Mouse (Mus musculus): ENCODE measurements around the gene Cdh3. TPM values are rescaled to one million over a fixed set of nuclear protein-coding genes. Genes with fewer than 3 reads are reported as not detected.

Cdh3 gene
- 8.5 and 13.7 TPM in 2 replicates for polyA plus RNA-seq (2015; fragmentation: Nextera tagmentation; extraction: Ambion mirVana)

DNA sequence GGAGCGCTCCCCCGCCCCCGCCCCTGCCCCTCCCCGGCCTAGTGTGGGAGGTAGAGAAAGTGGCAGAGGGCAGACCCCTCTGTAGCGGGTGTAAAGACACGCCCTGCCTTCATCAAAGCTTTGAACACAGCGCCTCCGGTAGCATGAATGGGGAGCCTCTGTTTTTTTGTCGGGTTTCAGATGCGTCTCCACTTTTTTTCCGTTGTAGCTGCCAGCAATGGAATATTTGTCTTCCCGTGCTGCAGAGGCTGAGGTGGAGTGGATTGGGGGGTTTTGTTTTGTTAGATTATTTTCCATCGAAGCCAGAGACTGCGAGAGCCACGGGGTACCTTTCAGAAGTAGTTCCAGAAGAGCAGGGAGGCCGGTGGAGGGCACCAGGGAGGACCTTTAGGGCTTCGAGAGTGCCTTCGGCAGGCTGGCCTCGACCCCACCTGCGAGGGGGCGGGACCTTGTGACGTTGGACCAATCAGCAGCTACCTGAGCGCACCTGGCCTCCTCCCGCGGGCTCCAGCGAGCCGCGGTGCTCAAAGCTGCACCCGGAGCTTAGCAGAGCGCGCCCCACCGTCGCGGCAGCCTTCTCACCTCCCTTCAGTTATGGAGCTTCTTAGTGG is at the start of gene Cdh3:
Cdh3 (plus strand) TSS at position 527 of the 611 bp plus-strand sequence.
- Histone ChIP-seq H3K9me3 (replicated peaks) (no peaks in the 10 kb centered on the region), H3K27me3 (replicated peaks) (peaks cover 42% of the 10 kb centered on the region), H3K9ac (replicated peaks) (peak within 1 kb of the TSS; percentile 31), H3K4me1 (peaks cover 53% of the 10 kb centered on the region), H3K36me3 (no peaks in the 10 kb centered on the region), H3K4me2 (peak within 1 kb of the TSS; percentile 66), H3K4me3 (replicated peaks) (peak within 1 kb of the TSS; percentile 38), H3K27ac (replicated peaks) (peak within 1 kb of the TSS; percentile 43)
- peak; percentile 63 for ATAC-seq (ENCODE audit: low FRiP score)
- under 1% methylated on average over 34 of the region's 34 CpGs for WGBS

DNA sequence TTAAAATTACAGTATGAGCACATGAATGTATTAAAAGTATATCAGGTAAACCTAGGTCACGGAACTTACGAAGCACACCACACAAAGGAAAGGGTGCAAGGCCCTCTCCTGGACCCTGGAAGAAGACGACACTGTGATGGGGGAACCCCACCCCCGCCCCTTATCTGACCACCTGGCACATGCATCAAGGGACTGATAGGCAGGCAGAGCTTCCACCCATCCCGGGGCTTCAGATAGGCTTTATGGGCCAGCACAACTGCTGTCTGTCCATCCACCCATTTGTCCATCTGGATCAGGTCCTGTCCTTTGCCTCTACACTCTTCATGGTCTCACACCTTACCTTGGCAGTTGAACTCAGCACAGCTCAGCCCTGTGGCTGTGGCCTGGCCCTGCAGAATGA is 48.6 kb upstream of the Cdh3 start:
- WGBS, result 85% methylated on average over 5 of the region's 5 CpGs
- H3K36me3 ChIP-seq, result no peaks in the 10 kb centered on the region
- no peak overlapping the region for H3K9ac ChIP-seq (replicated peaks)
- H3K4me3 ChIP-seq (replicated peaks), result no peak overlapping the region
- no peaks in the 10 kb centered on the region for H3K27me3 ChIP-seq (replicated peaks)
- H3K27ac ChIP-seq (replicated peaks), result no peak overlapping the region; the same call in 1 of the 2 replicates
- peaks cover 7% of the 10 kb centered on the region for H3K4me1 ChIP-seq
- no peak overlapping the region for H3K4me2 ChIP-seq
- no peaks in the 10 kb centered on the region for H3K9me3 ChIP-seq (replicated peaks)
- no peak for ATAC-seq (ENCODE audit: low FRiP score)

DNA sequence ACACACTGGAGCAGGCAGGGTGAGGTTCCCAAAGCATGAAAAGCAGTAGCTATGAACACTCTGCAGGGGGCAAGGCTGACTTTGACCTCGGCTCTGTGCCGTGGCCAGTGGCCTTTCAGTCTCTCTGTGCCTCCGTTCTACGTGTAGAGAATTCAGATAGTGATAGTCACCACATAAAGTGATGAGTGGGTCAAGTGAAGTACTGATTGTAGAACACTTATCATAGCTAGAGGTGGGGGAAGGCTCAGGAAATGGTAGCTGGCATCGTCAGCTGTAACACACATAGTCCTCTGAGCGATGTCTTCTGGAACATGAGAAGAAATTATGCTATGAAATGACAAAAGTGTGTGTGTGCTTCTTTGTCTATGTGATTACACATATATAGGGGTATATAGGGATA is 46.9 kb upstream of the Cdh3 start:
- H3K36me3 ChIP-seq, result no peaks in the 10 kb centered on the region
- no peaks in the 10 kb centered on the region for H3K9me3 ChIP-seq (replicated peaks)
- H3K4me3 ChIP-seq (replicated peaks), result no peak overlapping the region
- H3K4me2 ChIP-seq, result no peak overlapping the region
- no peaks in the 10 kb centered on the region for H3K27me3 ChIP-seq (replicated peaks)
- peaks cover 7% of the 10 kb centered on the region for H3K4me1 ChIP-seq
- no peak overlapping the region for H3K27ac ChIP-seq (replicated peaks)
- ATAC-seq (ENCODE audit: low FRiP score), result no peak
- WGBS, result 85% methylated on average over 6 of the region's 6 CpGs
- H3K9ac ChIP-seq (replicated peaks), result no peak overlapping the region

DNA sequence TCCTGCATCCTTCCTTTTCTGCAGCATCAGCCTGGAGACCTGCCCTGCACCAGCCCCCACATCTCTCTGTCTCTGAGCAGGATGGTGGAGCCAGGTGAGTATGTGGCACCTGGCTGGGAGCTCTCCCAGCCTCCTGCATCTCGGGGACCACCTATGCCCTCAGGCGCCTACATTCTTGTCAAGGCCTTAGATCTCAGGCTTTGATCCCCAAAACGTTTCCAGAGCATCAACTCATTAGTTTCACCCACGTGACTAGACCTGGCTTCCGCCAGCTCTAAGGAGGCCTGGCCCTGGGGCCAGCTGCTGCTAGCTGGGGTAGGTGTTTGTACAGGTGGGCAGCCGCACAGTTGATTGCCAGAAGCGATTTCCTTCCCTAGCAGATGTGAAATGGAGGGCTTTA is 41.2 kb upstream of the Cdh3 start:
- no peak overlapping the region for H3K4me3 ChIP-seq (replicated peaks)
- H3K36me3 ChIP-seq, result no peaks in the 10 kb centered on the region
- no peaks in the 10 kb centered on the region for H3K4me1 ChIP-seq
- no peaks in the 10 kb centered on the region for H3K27me3 ChIP-seq (replicated peaks)
- 65% methylated on average over 7 of the region's 7 CpGs for WGBS
- H3K9ac ChIP-seq (replicated peaks), result no peak overlapping the region
- H3K4me2 ChIP-seq, result no peak overlapping the region
- H3K27ac ChIP-seq (replicated peaks), result no peak overlapping the region
- ATAC-seq (ENCODE audit: low FRiP score), result no peak
- no peaks in the 10 kb centered on the region for H3K9me3 ChIP-seq (replicated peaks)

DNA sequence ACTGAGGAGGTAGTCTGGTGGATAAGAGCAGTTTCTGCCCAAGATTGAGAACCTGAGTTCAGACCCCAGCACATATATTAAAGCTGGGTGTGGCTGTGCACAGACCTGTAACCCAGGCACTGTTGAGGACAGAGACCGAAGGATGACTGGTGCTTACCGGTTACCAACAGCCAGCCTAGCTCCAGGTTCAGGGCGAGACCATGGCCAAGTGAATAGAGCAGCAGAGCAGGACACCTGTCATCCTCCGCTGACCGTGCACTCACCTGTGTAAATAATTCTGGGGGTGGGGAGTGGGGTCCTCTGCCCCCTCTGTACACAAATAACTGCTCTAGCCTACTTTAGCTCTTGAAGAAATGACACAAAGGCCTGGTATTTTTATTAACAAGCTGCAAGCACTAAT is 36.7 kb upstream of the Cdh3 start:
- Histone ChIP-seq H3K27ac (replicated peaks) (no peak overlapping the region), H3K36me3 (no peaks in the 10 kb centered on the region), H3K9me3 (replicated peaks) (no peaks in the 10 kb centered on the region), H3K4me1 (no peaks in the 10 kb centered on the region), H3K27me3 (replicated peaks) (no peaks in the 10 kb centered on the region), H3K4me3 (replicated peaks) (no peak overlapping the region), H3K4me2 (no peak overlapping the region), H3K9ac (replicated peaks) (no peak overlapping the region)
- WGBS, result 93% methylated on average over 5 of the region's 5 CpGs
- no peak for ATAC-seq (ENCODE audit: low FRiP score)

DNA sequence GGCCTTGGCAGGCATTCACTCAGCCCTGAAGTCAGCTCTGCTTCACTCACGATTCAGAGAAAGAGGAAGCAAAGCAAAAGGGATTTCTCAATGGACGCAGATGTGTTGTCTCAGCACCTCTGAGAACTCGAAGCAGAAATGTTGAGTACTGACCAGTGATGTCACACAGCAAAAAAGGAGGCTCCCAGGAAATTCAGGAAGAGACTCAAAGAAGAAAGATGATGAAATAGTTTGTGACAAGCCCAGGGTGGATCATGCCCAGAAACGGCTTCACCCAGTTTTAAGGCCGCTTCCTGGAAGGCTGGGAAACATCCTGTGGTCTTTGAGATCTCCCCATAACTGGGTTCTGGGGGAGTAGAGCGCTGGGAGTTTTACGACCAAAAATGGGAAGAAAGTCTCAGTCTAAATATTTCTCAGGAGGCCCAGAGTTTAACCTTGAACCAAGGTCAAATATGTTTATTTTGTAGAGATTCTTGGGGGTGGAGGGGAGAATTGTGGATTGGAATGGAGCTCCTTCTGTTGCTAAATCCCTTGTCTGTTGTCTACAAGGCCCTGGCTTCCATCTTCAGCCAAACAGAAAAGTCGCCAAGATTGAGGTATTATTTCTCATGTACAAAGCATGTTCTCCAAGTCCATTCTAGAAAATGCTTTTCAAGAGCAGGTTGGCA is 10.5 kb upstream of the Cdh3 start, which contains the start of gene 6030452D12Rik:
6030452D12Rik (plus strand) TSS at position 505 of the 668 bp plus-strand sequence.
- H3K9ac ChIP-seq (replicated peaks), result no peak within 1 kb of the TSS
- H3K4me3 ChIP-seq (replicated peaks), result no peak within 1 kb of the TSS
- ATAC-seq (ENCODE audit: low FRiP score), result no peak
- H3K36me3 ChIP-seq, result no peaks in the 10 kb centered on the region
- peaks cover under 1% of the 10 kb centered on the region; the same call in 1 of the 2 replicates for H3K4me1 ChIP-seq
- H3K27me3 ChIP-seq (replicated peaks), result no peaks in the 10 kb centered on the region
- H3K9me3 ChIP-seq (replicated peaks), result no peaks in the 10 kb centered on the region
- H3K4me2 ChIP-seq, result no peak within 1 kb of the TSS
- no peak within 1 kb of the TSS for H3K27ac ChIP-seq (replicated peaks)
- 79% methylated on average over 8 of the region's 8 CpGs for WGBS

DNA sequence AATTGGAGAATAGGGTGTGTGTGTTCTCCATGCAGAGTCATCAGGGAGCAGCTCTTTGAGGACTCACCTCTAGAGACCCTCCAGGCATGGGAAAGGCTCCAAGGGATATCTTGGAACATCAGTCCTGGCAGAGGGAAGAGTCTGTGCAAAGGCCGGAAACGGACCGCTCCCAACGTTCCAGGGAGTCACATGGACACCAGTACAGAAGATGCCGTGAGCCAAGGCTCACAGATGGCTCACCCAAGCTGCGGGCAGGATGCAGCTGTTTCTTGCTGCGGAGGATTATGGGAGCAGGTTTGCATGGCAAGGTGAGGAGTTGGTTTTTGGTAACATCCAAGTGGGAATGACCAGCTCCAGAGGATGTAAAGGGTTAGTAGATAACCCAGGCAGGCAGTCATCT is 6.5 kb upstream of the Cdh3 start:
- Histone ChIP-seq H3K36me3 (no peaks in the 10 kb centered on the region), H3K4me1 (peaks cover 30% of the 10 kb centered on the region), H3K9ac (replicated peaks) (no peak overlapping the region), H3K4me3 (replicated peaks) (no peak overlapping the region), H3K27ac (replicated peaks) (no peak overlapping the region), H3K4me2 (no peak overlapping the region), H3K27me3 (replicated peaks) (peaks cover 19% of the 10 kb centered on the region), H3K9me3 (replicated peaks) (no peaks in the 10 kb centered on the region)
- ATAC-seq (ENCODE audit: low FRiP score), result no peak
- 91% methylated on average over 7 of the region's 7 CpGs for WGBS

DNA sequence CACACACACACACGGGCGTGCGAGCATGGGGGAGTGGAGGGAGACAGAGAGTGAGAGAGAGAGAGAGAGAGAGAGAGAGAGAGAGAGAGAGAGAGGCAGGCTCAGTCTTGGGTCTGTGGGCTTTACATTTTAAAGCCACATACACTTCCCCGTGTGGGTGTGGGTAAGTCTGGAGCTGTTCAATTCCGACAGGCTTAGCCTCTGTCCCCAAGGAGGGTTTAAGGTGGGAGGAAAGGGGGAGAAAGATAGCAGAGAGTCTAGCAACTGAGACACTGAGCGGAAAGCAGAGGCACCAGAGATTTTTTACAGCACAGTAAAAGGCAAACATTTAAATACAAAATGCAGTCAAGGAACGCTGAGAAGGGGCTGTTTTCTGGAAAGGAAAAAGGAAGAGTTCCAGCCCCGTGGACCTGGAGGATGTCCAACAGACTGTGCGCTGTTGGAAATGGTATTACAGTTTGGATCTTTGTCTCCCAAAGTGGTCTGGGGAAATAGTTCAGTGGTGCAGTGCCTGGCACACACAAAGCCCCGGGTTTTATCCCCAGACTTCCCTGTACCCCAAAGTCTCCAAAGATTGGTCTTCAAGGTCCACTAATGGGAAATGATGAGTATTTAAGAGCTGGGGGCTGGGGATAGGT is 5.2 kb upstream of the Cdh3 start:
- no peak for ATAC-seq (ENCODE audit: low FRiP score)
- Histone ChIP-seq H3K4me2 (no peak overlapping the region), H3K27ac (replicated peaks) (0 out of 2 replicates have a peak overlapping the region, but pooled peaks have one; percentile 41), H3K36me3 (no peaks in the 10 kb centered on the region), H3K4me1 (peaks cover 36% of the 10 kb centered on the region), H3K4me3 (replicated peaks) (no peak overlapping the region), H3K9ac (replicated peaks) (no peak overlapping the region), H3K9me3 (replicated peaks) (no peaks in the 10 kb centered on the region), H3K27me3 (replicated peaks) (peaks cover 29% of the 10 kb centered on the region)
- WGBS, result 47% methylated on average over 10 of the region's 10 CpGs

DNA sequence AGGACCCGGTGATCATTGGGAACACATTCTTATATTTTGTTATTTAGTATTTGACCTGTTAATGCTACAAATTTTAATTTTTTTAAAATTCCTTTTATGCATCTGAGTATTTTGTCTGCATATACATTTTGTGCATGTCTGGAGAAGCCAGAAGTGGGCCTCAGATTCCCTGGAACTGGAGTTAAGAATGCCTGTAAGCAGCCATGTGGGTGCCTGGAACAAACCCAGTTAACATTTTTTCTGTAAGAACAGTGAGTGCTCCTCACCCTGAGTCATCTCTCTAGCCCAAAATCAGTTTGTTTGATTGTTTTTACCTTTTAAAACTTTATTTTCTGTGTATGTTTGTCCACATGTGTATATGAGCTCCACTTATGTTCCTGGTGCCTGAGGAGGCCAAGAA is 4.6 kb upstream of the Cdh3 start:
- no peak overlapping the region for H3K9ac ChIP-seq (replicated peaks)
- H3K36me3 ChIP-seq, result no peaks in the 10 kb centered on the region
- no peak overlapping the region for H3K27ac ChIP-seq (replicated peaks)
- no peaks in the 10 kb centered on the region for H3K9me3 ChIP-seq (replicated peaks)
- no peak overlapping the region for H3K4me2 ChIP-seq
- 97% methylated on average over 1 of the region's 1 CpGs for WGBS
- no peak overlapping the region for H3K4me3 ChIP-seq (replicated peaks)
- H3K27me3 ChIP-seq (replicated peaks), result peaks cover 33% of the 10 kb centered on the region
- H3K4me1 ChIP-seq, result peaks cover 42% of the 10 kb centered on the region
- ATAC-seq (ENCODE audit: low FRiP score), result no peak

DNA sequence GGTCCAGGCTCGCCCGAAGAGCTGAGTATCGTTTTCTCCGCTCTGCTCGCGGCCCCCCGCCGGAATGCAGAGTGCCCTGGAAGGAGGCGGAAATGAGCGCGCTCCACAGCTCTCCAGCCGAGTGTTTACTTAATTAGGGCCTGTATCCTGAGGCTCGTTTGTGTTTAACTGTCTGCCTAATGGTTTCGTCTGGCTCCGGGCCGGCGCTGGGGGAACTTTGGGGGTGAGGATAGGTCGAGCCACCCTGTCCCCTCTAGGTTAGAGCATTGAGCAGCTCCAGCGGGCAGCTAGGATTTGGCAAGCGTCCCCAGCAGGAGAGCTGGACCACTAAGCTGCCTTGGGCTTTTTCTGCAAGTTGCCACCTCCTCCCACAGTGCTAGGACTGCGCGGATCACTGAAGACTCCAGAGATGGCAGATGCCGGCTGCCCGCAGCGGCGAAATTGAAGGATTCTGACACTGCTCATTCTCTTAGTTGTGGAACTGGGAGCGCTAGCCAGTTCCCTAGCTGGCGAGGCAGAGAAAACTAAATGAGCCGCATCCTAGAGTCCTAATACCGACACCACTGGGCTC is 2.8 kb upstream of the Cdh3 start:
- H3K27me3 ChIP-seq (replicated peaks), result peaks cover 33% of the 10 kb centered on the region
- peak; percentile 77 for ATAC-seq (ENCODE audit: low FRiP score)
- peak overlapping the region; percentile 64 for H3K27ac ChIP-seq (replicated peaks)
- no peaks in the 10 kb centered on the region for H3K36me3 ChIP-seq
- peak overlapping the region; percentile 34; the same call in 1 of the 2 replicates for H3K9ac ChIP-seq (replicated peaks)
- peak overlapping the region; percentile 29 for H3K4me3 ChIP-seq (replicated peaks)
- no peaks in the 10 kb centered on the region for H3K9me3 ChIP-seq (replicated peaks)
- peaks cover 57% of the 10 kb centered on the region for H3K4me1 ChIP-seq
- H3K4me2 ChIP-seq, result peak overlapping the region; percentile 68
- WGBS, result under 1% methylated on average over 30 of the region's 30 CpGs

DNA sequence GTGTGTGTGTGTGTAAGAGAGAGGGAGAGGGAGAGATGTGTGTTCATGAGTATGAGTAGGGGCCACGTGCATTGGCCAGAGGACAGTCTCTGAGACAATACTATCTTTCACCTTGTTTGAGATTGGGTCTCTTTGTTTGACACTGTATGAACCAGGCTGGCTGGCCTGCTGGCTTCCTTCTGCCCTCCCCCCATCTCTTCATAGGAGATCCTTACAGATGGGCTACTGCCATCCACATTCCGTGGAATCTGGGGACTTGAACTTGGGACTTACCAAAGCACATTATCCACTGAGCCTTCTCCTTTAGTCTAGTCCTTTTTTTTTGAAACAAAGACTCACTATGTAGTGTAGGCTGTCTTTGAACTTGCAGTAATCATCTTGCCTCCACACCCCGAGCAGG is 2.2 kb upstream of the Cdh3 start:
- H3K4me3 ChIP-seq (replicated peaks), result no peak overlapping the region
- 24% methylated on average over 3 of the region's 3 CpGs for WGBS
- peaks cover 57% of the 10 kb centered on the region for H3K4me1 ChIP-seq
- H3K4me2 ChIP-seq, result peak overlapping the region; percentile 68
- peak; percentile 22; the same call in 1 of the 2 replicates for ATAC-seq (ENCODE audit: low FRiP score)
- no peaks in the 10 kb centered on the region for H3K36me3 ChIP-seq
- peak overlapping the region; percentile 64 for H3K27ac ChIP-seq (replicated peaks)
- peaks cover 36% of the 10 kb centered on the region for H3K27me3 ChIP-seq (replicated peaks)
- H3K9ac ChIP-seq (replicated peaks), result no peak overlapping the region
- H3K9me3 ChIP-seq (replicated peaks), result no peaks in the 10 kb centered on the region

Measured in neural tube, embryonic 15.5 days (tissue).